ENCODE assay signal across 35 mouse cellular contexts in the genomic region with DNA sequence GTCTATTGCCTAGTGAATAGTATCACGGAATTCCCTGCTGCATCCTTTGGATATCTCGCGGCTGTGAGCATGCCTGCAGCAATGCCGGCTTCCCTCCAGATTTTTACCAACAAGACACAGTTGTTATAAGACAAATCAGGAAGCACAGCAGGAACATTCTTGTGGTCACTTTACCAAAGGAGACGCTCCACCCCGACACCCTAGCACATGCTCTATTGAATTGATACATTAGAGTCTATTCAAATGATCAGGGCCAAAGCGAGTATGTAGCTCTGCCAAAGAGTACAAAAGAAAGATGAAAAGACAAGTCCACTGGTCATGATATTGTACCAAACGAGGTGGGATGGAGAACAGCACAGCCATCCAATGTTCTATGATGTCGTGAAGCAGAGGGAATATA.
"Had no signal": no experiment of that assay in that cellular context is flagged by ENCODE, and none has a peak within 500 bp of the region (broad histone marks: within the 10 kb centered on the region; RNA-seq: fewer than 3 reads in every experiment).

No protein-coding gene starts in this region.

- H3K27me3 ChIP-seq: heart, embryonic 12.5 days; heart, embryonic 13.5 days; heart, embryonic 15.5 days; hindbrain, embryonic 12.5 days; hindbrain, embryonic 13.5 days; hindbrain, embryonic 15.5 days; intestine, embryonic 15.5 days; kidney, embryonic 15.5 days had no signal

- H3K4me1 ChIP-seq: heart, embryonic 10.5 days; heart, embryonic 12.5 days; heart, embryonic 13.5 days; heart, embryonic 15.5 days; hindbrain, embryonic 10.5 days; hindbrain, embryonic 12.5 days; hindbrain, embryonic 13.5 days; hindbrain, embryonic 15.5 days; intestine, embryonic 15.5 days; kidney, embryonic 15.5 days had no signal

- H3K4me3 ChIP-seq: heart, embryonic 10.5 days; heart, embryonic 12.5 days; heart, embryonic 13.5 days; heart, embryonic 15.5 days; hindbrain, embryonic 10.5 days; hindbrain, embryonic 12.5 days; hindbrain, embryonic 13.5 days; hindbrain, embryonic 15.5 days; intestine, embryonic 15.5 days; kidney, embryonic 15.5 days; layer of hippocampus, adult 2 months had no signal

- DNase-seq: heart, postnatal 10 days; heart, postnatal 14 days; heart, postnatal 36 days; heart, postnatal 4 days; kidney, adult 11 months; kidney, adult 18-20 months; kidney, adult 2 months; kidney, adult 8-10 months; kidney, adult 9 months; kidney, postnatal 10 days; kidney, postnatal 14 days; kidney, postnatal 25 days; kidney, postnatal 36 days; kidney, postnatal 4 days; layer of hippocampus, adult 9-11 months; layer of hippocampus, postnatal 36 days had no signal

- ATAC-seq: hindbrain, embryonic 16.5 days; hindbrain, postnatal 0 days; inflammation-experienced regulatory T-cells, adult 6 months; intestine, embryonic 15.5 days; intestine, embryonic 16.5 days; intestine, postnatal 0 days had no signal

- H3K4me2 ChIP-seq: heart, embryonic 11.5 days; heart, embryonic 12.5 days; heart, embryonic 13.5 days; heart, embryonic 15.5 days; hindbrain, embryonic 12.5 days; hindbrain, embryonic 13.5 days; hindbrain, embryonic 14.5 days; hindbrain, embryonic 15.5 days; intestine, embryonic 15.5 days; kidney, embryonic 15.5 days had no signal

- H3K27ac ChIP-seq: heart, embryonic 10.5 days; heart, embryonic 13.5 days; heart, embryonic 15.5 days; hindbrain, embryonic 10.5 days; hindbrain, embryonic 12.5 days; hindbrain, embryonic 13.5 days; hindbrain, embryonic 14.5 days; hindbrain, embryonic 15.5 days; hindbrain, postnatal 0 days; intestine, embryonic 15.5 days; kidney, embryonic 15.5 days; kidney, postnatal 0 days; layer of hippocampus, adult 2 months had no signal

- H3K36me3 ChIP-seq: heart, embryonic 10.5 days; heart, embryonic 12.5 days; heart, embryonic 13.5 days; heart, embryonic 15.5 days; hindbrain, embryonic 10.5 days; hindbrain, embryonic 12.5 days; hindbrain, embryonic 13.5 days; hindbrain, embryonic 15.5 days; intestine, embryonic 15.5 days; kidney, embryonic 15.5 days had no signal

- H3K9me3 ChIP-seq: heart, embryonic 10.5 days; heart, embryonic 12.5 days; heart, embryonic 13.5 days; heart, embryonic 15.5 days; hindbrain, embryonic 10.5 days; hindbrain, embryonic 12.5 days; hindbrain, embryonic 15.5 days; intestine, embryonic 15.5 days; kidney, embryonic 15.5 days had no signal

- H3K9ac ChIP-seq: heart, embryonic 12.5 days; heart, embryonic 13.5 days; heart, embryonic 15.5 days; hindbrain, embryonic 12.5 days; hindbrain, embryonic 13.5 days; hindbrain, embryonic 14.5 days; hindbrain, embryonic 15.5 days; intestine, embryonic 15.5 days; kidney, embryonic 15.5 days had no signal
